Mouse (Mus musculus) ES-Bruce4 (cell line): Measurements from ENCODE around the gene N4bp2l2. TPM values are rescaled to one million over a fixed set of nuclear protein-coding genes. Genes with fewer than 3 reads are reported as not detected.

Source experiments
- H3K27ac ChIP-seq: 2 replicates; pipeline ENCODE4 v1.5.1; 2012; ENCODE audit warnings: low read length, inconsistent platforms; ENCODE audit not compliant: insufficient read depth
- H3K27me3 ChIP-seq: 2 replicates; pipeline ENCODE4 v1.6.1; 2012; ENCODE audit warnings: mild to moderate bottlenecking, low read length, inconsistent platforms; ENCODE audit not compliant: control insufficient read depth, poor library complexity, insufficient read depth, severe bottlenecking
- H3K36me3 ChIP-seq: 2 replicates; pipeline ENCODE4 v1.6.1; 2012; ENCODE audit warnings: inconsistent platforms, mild to moderate bottlenecking, low read length, moderate library complexity; ENCODE audit not compliant: control insufficient read depth, poor library complexity, insufficient read depth, severe bottlenecking
- H3K4me1 ChIP-seq: one replicate; pipeline ENCODE4 v1.8.1; 2011; ENCODE audit warnings: low read length; ENCODE audit not compliant: control insufficient read depth, insufficient read depth
- H3K4me3 ChIP-seq: 2 replicates; pipeline ENCODE4 v1.5.1; 2011; ENCODE audit warnings: low read depth, mild to moderate bottlenecking, low read length
- H3K9ac ChIP-seq: 2 replicates; pipeline ENCODE4 v1.6.1; 2012; ENCODE audit warnings: low read depth, mild to moderate bottlenecking, inconsistent platforms; ENCODE audit not compliant: poor library complexity, severe bottlenecking
- H3K9me3 ChIP-seq: replicated peaks from 2 replicates; pipeline ENCODE4 v1.6.1; 2012; ENCODE audit warnings: mild to moderate bottlenecking, low read length, inconsistent platforms; ENCODE audit not compliant: control insufficient read depth, poor library complexity, insufficient read depth, severe bottlenecking
- CTCF ChIP-seq: IDR thresholded peaks from one replicate; pipeline ENCODE4 v1.8.1; 2011; ENCODE audit warnings: low read depth, low read length
- EP300 ChIP-seq: IDR thresholded peaks from 2 replicates; pipeline ENCODE4 v1.6.1; 2011; ENCODE audit warnings: low read depth, low read length; ENCODE audit not compliant: insufficient read depth
- POLR2A ChIP-seq: IDR thresholded peaks from one replicate; pipeline ENCODE4 v1.8.1; 2011; ENCODE audit warnings: low read length; ENCODE audit not compliant: insufficient read depth
- polyA plus RNA-seq: library from polyadenylated mRNA; stranded (reverse); fragments of >200 nt; gene quantifications from 2 replicates; pipeline ENCODE4 v1.2.4, GENCODE M21; 2011; ENCODE audit warnings: low read depth; ENCODE audit not compliant: missing spikeins, insufficient read depth, insufficient read length

Gene N4bp2l2
- polyA plus RNA-seq, 1 experiment, result 179 TPM

- no peak overlapping the region for H3K9ac ChIP-seq
- no peak overlapping the region for H3K27ac ChIP-seq
- no peak overlapping the region for H3K4me3 ChIP-seq
- H3K36me3 ChIP-seq, result no peaks in the 10 kb centered on the region
- H3K4me1 ChIP-seq, result peaks cover 2% of the 10 kb centered on the region
- TF ChIP-seq CTCF (no peak), POLR2A (no peak), EP300 (no peak)
- H3K27me3 ChIP-seq, result no peaks in the 10 kb centered on the region
- no peaks in the 10 kb centered on the region for H3K9me3 ChIP-seq
Measured at GRCm38 (mm10) chr5:150595366-150596016, 70.5 kb downstream of the N4bp2l2 start.

- no peak overlapping the region for H3K27ac ChIP-seq
- H3K4me1 ChIP-seq, result peaks cover 2% of the 10 kb centered on the region
- H3K9me3 ChIP-seq, result no peaks in the 10 kb centered on the region
- no peaks in the 10 kb centered on the region for H3K27me3 ChIP-seq
- H3K4me3 ChIP-seq, result peak overlapping the region; percentile 70
- no peaks in the 10 kb centered on the region for H3K36me3 ChIP-seq
- no peak for TF ChIP-seq POLR2A
- H3K9ac ChIP-seq, result peak overlapping the region; percentile 89
Measured at GRCm38 (mm10) chr5:150594649-150595339, 71.2 kb downstream of the N4bp2l2 start.

- Histone ChIP-seq H3K27ac (no peak overlapping the region), H3K36me3 (no peaks in the 10 kb centered on the region), H3K4me3 (peak overlapping the region; percentile 70), H3K9me3 (no peaks in the 10 kb centered on the region), H3K27me3 (no peaks in the 10 kb centered on the region), H3K4me1 (peaks cover 2% of the 10 kb centered on the region), H3K9ac (peak overlapping the region; percentile 89)
- no peak for TF ChIP-seq POLR2A
- TF ChIP-seq CTCF, result no peak
- TF ChIP-seq EP300, result no peak
Measured at GRCm38 (mm10) chr5:150593756-150594648, 72.0 kb downstream of the N4bp2l2 start.

- TF ChIP-seq POLR2A, result no peak
- TF ChIP-seq EP300, result no peak
- no peak for TF ChIP-seq CTCF
- Histone ChIP-seq H3K27me3 (no peaks in the 10 kb centered on the region), H3K36me3 (no peaks in the 10 kb centered on the region), H3K4me1 (peaks cover 2% of the 10 kb centered on the region), H3K4me3 (peak overlapping the region; percentile 70), H3K9ac (peak overlapping the region; percentile 89), H3K9me3 (no peaks in the 10 kb centered on the region), H3K27ac (no peak overlapping the region)
Measured at GRCm38 (mm10) chr5:150592904-150593755, 72.9 kb downstream of the N4bp2l2 start.

- Histone ChIP-seq H3K4me1 (peaks cover 2% of the 10 kb centered on the region), H3K36me3 (no peaks in the 10 kb centered on the region), H3K27me3 (no peaks in the 10 kb centered on the region), H3K27ac (no peak overlapping the region), H3K4me3 (no peak overlapping the region), H3K9ac (no peak overlapping the region), H3K9me3 (no peaks in the 10 kb centered on the region)
- no peak for TF ChIP-seq CTCF
Measured at GRCm38 (mm10) chr5:150592186-150592903, 73.6 kb downstream of the N4bp2l2 start.
